Mouse (Mus musculus) testis, adult 2 months (tissue): Measurements from ENCODE around the gene Cldn15. TPM values are rescaled to one million over a fixed set of nuclear protein-coding genes. Genes with fewer than 3 reads are reported as not detected.

Source experiments
- H3K27ac ChIP-seq: fragments of 200-500 bp; 2 replicates; pipeline ENCODE4 v1.5.1; 2012; ENCODE audit warnings: low read depth, low read length; ENCODE audit not compliant: control insufficient read depth, insufficient read depth
- H3K27me3 ChIP-seq: fragments of 200-500 bp; 2 replicates; pipeline ENCODE4 v1.6.1; 2012; ENCODE audit warnings: mild to moderate bottlenecking, low read length, moderate library complexity; ENCODE audit not compliant: control insufficient read depth, insufficient read depth
- H3K36me3 ChIP-seq: fragments of 200-500 bp; 2 replicates; pipeline ENCODE4 v1.6.1; 2012; ENCODE audit warnings: mild to moderate bottlenecking, low read length; ENCODE audit not compliant: control insufficient read depth, insufficient read depth
- H3K4me1 ChIP-seq: fragments of 200-500 bp; 2 replicates; pipeline ENCODE4 v1.6.1; 2012; ENCODE audit warnings: low read length; ENCODE audit not compliant: control insufficient read depth, insufficient read depth
- H3K4me3 ChIP-seq: fragments of 200-500 bp; 2 replicates; pipeline ENCODE4 v1.5.1; 2012; ENCODE audit warnings: low read depth, mild to moderate bottlenecking, low read length, moderate library complexity, mixed read lengths; ENCODE audit not compliant: control insufficient read depth
- CTCF ChIP-seq: fragments of 200-500 bp; IDR thresholded peaks from 2 replicates; pipeline ENCODE4 v1.5.1; 2012; ENCODE audit warnings: low read depth, mild to moderate bottlenecking, inconsistent platforms, low read length, moderate library complexity; ENCODE audit not compliant: control insufficient read depth, insufficient read depth, insufficient replicate concordance
- POLR2A ChIP-seq: fragments of 200-500 bp; IDR thresholded peaks from 2 replicates; pipeline ENCODE4 v1.6.1; 2012; ENCODE audit warnings: low read depth, mild to moderate bottlenecking, inconsistent platforms, low read length, moderate library complexity; ENCODE audit not compliant: control insufficient read depth
- polyA plus RNA-seq: library from polyadenylated mRNA; depleted of rRNA; stranded (reverse); fragments of >200 nt; gene quantifications from 2 replicates; pipeline ENCODE4 v1.2.3, GENCODE M21; 2012; rRNA removed

Cldn15 gene
- polyA plus RNA-seq: 0.25 and 0.58 TPM in 2 replicates

- H3K27me3 ChIP-seq: no peaks in the 10 kb centered on the region
- no peak within 1 kb of the TSS for H3K4me3 ChIP-seq
- no peaks in the 10 kb centered on the region; the same call in 1 of the 2 replicates for H3K36me3 ChIP-seq
- peaks cover 10% of the 10 kb centered on the region for H3K4me1 ChIP-seq
- TF ChIP-seq CTCF (no peak), POLR2A (no peak)
- H3K27ac ChIP-seq: no peak within 1 kb of the TSS
Observed at GRCm38 (mm10) chr5:136966331-136966730, at the start of gene Cldn15. Gene Cldn15, plus strand, starts transcription at chr5:136966616.

- H3K4me3 ChIP-seq: peak overlapping the region; percentile 73
- H3K27me3 ChIP-seq: no peaks in the 10 kb centered on the region
- H3K27ac ChIP-seq: peak overlapping the region; percentile 16; the same call in 1 of the 2 replicates
- TF ChIP-seq POLR2A (no peak), CTCF (no peak)
- peaks cover 8% of the 10 kb centered on the region for H3K36me3 ChIP-seq
- H3K4me1 ChIP-seq: peaks cover 6% of the 10 kb centered on the region
Observed at GRCm38 (mm10) chr5:136917613-136918242, 48.7 kb upstream of the Cldn15 start.

DNA sequence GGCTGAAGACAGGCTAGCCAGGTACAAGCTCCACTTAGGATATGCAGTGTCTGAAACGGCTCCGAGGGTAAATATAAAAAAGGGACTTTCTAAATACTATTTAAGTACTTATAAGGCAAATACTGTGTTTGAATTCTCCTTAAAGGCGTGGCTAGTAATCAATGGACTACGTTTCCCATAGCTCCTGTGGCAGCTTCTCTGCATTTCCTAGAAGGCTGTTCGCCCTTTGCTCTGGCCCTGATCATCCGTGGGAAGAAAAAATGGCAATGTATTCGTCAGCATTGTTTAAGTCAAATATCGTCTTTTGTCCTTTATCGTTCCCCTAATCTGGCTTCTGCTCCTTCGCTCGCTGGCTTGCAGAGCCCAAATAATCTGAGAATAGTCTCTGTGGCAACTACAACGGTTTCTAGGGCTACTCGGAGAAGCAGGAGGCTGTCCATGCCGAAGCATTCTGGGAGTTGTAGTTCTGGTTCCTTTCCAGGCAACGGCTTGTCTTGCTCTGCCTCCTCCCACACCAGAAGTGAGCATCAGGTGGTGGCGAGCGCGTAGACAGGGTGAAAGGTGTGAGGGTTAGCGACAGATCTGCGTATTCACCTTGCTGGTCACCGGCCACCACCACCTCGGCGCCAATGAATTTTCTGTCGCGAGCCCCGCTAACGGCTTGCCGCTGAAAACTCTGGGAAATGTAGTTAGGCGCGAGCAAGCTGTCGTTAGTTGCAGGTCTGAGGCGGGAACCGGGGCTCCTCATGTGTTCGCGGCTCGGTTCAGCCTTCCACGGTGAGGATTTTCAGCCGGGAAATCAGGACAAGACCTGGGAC, 47.6 kb upstream of the Cldn15 start:
- Histone ChIP-seq H3K27ac (peak overlapping the region; percentile 98), H3K27me3 (no peaks in the 10 kb centered on the region), H3K36me3 (peaks cover 12% of the 10 kb centered on the region), H3K4me3 (peak overlapping the region; percentile 91), H3K4me1 (peaks cover 10% of the 10 kb centered on the region)
- no peak for TF ChIP-seq CTCF
- TF ChIP-seq POLR2A: peak; percentile 81; the same call in 1 of the 2 replicates

- peaks cover 10% of the 10 kb centered on the region for H3K4me1 ChIP-seq
- no peak for TF ChIP-seq POLR2A
- no peak for TF ChIP-seq CTCF
- peak overlapping the region; percentile 91 for H3K4me3 ChIP-seq
- peaks cover 14% of the 10 kb centered on the region for H3K36me3 ChIP-seq
- peak overlapping the region; percentile 92 for H3K27ac ChIP-seq
- no peaks in the 10 kb centered on the region for H3K27me3 ChIP-seq
Observed at GRCm38 (mm10) chr5:136919546-136920301, 46.7 kb upstream of the Cldn15 start.

DNA sequence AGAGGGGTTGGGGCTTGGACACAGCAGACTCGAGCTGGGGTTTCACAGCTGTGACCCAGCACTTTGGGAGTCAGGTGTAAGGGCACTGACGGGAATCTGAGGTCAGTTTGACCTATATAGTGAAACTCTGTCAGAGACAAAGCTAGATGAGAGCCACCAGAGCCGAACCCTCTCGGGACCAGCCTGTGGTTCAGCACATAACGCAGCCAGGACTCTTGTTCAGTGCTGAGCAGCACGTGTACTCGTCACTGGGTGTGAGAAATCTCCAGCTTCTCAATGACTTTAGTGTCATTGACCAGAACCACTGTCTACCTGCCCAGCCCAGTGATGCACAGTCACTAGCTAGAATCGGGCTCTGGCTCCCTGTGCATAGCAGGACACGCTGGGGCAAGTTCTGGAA, 43.6 kb upstream of the Cldn15 start:
- Histone ChIP-seq H3K27ac (no peak overlapping the region), H3K27me3 (no peaks in the 10 kb centered on the region), H3K4me3 (peak overlapping the region; percentile 11), H3K36me3 (peaks cover 19% of the 10 kb centered on the region), H3K4me1 (peaks cover 10% of the 10 kb centered on the region)
- TF ChIP-seq POLR2A (no peak), CTCF (no peak)

DNA sequence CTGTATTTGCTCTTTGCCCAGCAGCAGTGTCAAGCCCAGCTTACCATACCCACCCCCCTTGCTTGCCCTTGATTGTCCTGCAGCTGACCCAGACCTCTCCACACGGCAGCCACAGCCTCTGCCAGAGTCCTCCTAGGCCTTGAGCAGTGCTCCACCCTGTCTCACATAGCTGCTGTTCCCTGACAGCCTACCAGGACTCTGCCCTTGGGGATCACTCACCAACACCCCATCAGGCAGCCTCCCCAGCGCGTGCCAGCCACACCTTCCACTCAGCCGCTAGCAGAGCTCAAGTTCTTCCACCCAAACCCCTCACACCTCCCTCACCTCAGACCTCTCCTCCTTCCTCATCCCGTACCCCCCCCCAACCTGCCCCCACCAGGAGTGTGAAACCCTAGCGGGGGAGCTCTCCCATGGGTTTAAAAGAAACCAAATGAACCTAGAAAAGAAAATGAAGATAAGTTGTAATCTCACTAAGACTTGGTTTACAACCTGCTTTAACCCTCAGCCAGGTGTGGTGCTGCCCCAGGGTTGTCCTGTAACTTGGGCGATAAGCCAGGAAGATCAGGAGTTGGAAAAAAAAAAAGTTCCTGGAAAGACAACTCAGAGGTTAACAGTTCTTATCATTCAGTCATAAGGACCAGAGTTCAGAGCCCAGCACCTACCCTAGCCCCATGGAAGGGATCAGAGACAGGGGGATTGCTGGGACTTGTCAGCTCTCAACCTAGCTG, 42.5 kb upstream of the Cldn15 start:
- peaks cover 19% of the 10 kb centered on the region for H3K36me3 ChIP-seq
- no peaks in the 10 kb centered on the region for H3K27me3 ChIP-seq
- TF ChIP-seq POLR2A (no peak), CTCF (no peak)
- no peak overlapping the region; the same call in 1 of the 2 replicates for H3K4me3 ChIP-seq
- H3K4me1 ChIP-seq: peaks cover 10% of the 10 kb centered on the region
- no peak overlapping the region; the same call in 1 of the 2 replicates for H3K27ac ChIP-seq
